Mouse (Mus musculus): ENCODE data around the gene Rasgrp2. TPM values are rescaled to one million over a fixed set of nuclear protein-coding genes. Genes with fewer than 3 reads are reported as not detected.

The Rasgrp2 gene
- polyA plus RNA-seq, 3 experiments from 2014 or later = 59.9 to 201 (median 68.4) TPM

GRCm38 (mm10) chr19:6428501-6429200 lies 29.5 kb downstream of the Rasgrp2 start:
- ATAC-seq = no peak

- ATAC-seq = no peak
Measured at GRCm38 (mm10) chr19:6443016-6443415, 43.9 kb downstream of the Rasgrp2 start.

GRCm38 (mm10) chr19:6445761-6446423 lies 46.8 kb downstream of the Rasgrp2 start:
- no peak for ATAC-seq

GRCm38 (mm10) chr19:6446736-6447437 lies 47.7 kb downstream of the Rasgrp2 start:
- ATAC-seq = no peak

GRCm38 (mm10) chr19:6448752-6449151 lies 49.6 kb downstream of the Rasgrp2 start:
- ATAC-seq = no peak

GRCm38 (mm10) chr19:6449841-6450240 lies 50.7 kb downstream of the Rasgrp2 start:
- ATAC-seq = no peak

GRCm38 (mm10) chr19:6452030-6452494 lies 52.9 kb downstream of the Rasgrp2 start:
- ATAC-seq = peak; percentile 72

- no peak for ATAC-seq
Measured at GRCm38 (mm10) chr19:6452672-6453310, 53.7 kb downstream of the Rasgrp2 start.

GRCm38 (mm10) chr19:6453349-6453748 lies 54.2 kb downstream of the Rasgrp2 start:
- ATAC-seq = no peak

GRCm38 (mm10) chr19:6454041-6454720 lies 55.0 kb downstream of the Rasgrp2 start:
- ATAC-seq = no peak

- no peak for ATAC-seq
Measured at GRCm38 (mm10) chr19:6459504-6459903, 60.4 kb downstream of the Rasgrp2 start.

GRCm38 (mm10) chr19:6462841-6463240 lies 63.7 kb downstream of the Rasgrp2 start:
- ATAC-seq = no peak

- ATAC-seq = no peak
Measured at GRCm38 (mm10) chr19:6464306-6465071, 65.3 kb downstream of the Rasgrp2 start.

Other genes with a start within 250 kb of the Rasgrp2 start
- under 1 TPM in 2 of 3 experiments, not detected in 1; 0.55 to 0.79 TPM for gene Majin, start 215.0 kb upstream of the Rasgrp2 start, polyA plus RNA-seq (2017; shearing (Covaris generic))
- not detected for gene Gpha2, start 173.0 kb upstream of the Rasgrp2 start, polyA plus RNA-seq (2017; shearing (Covaris generic))
- 1 to 10 TPM; 1.7 to 3.3 (median 2.2) TPM for gene Ppp2r5b, start 163.5 kb upstream of the Rasgrp2 start, polyA plus RNA-seq (2017; shearing (Covaris generic))
- 10 to 100 TPM in 2 of 3 experiments, 1 to 10 TPM in 1; 8.1 to 12.6 (median 11.5) TPM for gene Atg2a, start 157.7 kb upstream of the Rasgrp2 start, polyA plus RNA-seq (2017; shearing (Covaris generic))
- gene Ehd1, start 122.6 kb upstream of the Rasgrp2 start, polyA plus RNA-seq (2017; shearing (Covaris generic)) = 10 to 100 TPM; 10.8 to 36.2 (median 11.4) TPM
- gene Cdc42bpg, start 92.9 kb upstream of the Rasgrp2 start, polyA plus RNA-seq (2017; shearing (Covaris generic)) = under 1 TPM; 0.15 to 0.36 (median 0.26) TPM
- 10 to 100 TPM; 15.8 to 18.7 (median 16.3) TPM for gene Men1, start 64.4 kb upstream of the Rasgrp2 start, polyA plus RNA-seq (2017; shearing (Covaris generic))
- 100 to 1,000 TPM in 1 of 3 experiments, 10 to 100 TPM in 2; 68.4 to 105 (median 88.5) TPM for gene Map4k2, start 58.2 kb upstream of the Rasgrp2 start, polyA plus RNA-seq (2017; shearing (Covaris generic))
- gene Sf1, start 35.6 kb upstream of the Rasgrp2 start, polyA plus RNA-seq (2017; shearing (Covaris generic)) = 10 to 100 TPM; 53.3 to 63.5 (median 59.1) TPM
- 1 to 10 TPM; 3.4 to 6.5 (median 5.7) TPM for gene Pygm, start 14.9 kb upstream of the Rasgrp2 start, polyA plus RNA-seq (2017; shearing (Covaris generic))
- gene Nrxn2, start 19.4 kb downstream of the Rasgrp2 start, polyA plus RNA-seq (2017; shearing (Covaris generic)) = under 1 TPM in 1 of 3 experiments, not detected in 2; 0.26 TPM
- gene Slc22a12, start 143.7 kb downstream of the Rasgrp2 start, polyA plus RNA-seq (2017; shearing (Covaris generic)) = not detected

Measured in inflammation-experienced regulatory T-cells, adult 6 months (primary cell).